Mouse (Mus musculus): ENCODE results near the gene Cck. TPM values are rescaled to one million over a fixed set of nuclear protein-coding genes. Genes with fewer than 3 reads are reported as not detected.

Gene Cck
- total RNA-seq (2021): not detected

- peak; percentile 27 to 28 for DNase-seq
- intact Hi-C loops (cut with DNase I): loop anchor here (5.0 kb wide), 1 partner anchor 57 kb away; no protein-coding TSS in a partner anchor
These were observed at the start of gene Cck for GRCm38 (mm10) chr9:121495529-121495928. Gene Cck, minus strand, starts transcription at chr9:121495694.

GRCm38 (mm10) chr9:121541530-121541929, 46.0 kb upstream of the Cck start:
- no peak for DNase-seq
- intact Hi-C loops (cut with DNase I): no loop called here

- DNase-seq: no peak
- intact Hi-C loops (cut with DNase I): no loop called here
These were observed 37.1 kb upstream of the Cck start for GRCm38 (mm10) chr9:121532626-121533025.

- intact Hi-C loops (cut with DNase I): no loop called here
These were observed 33.3 kb upstream of the Cck start for GRCm38 (mm10) chr9:121528605-121529357.

GRCm38 (mm10) chr9:121526171-121526570, 30.7 kb upstream of the Cck start:
- no peak for DNase-seq
- intact Hi-C loops (cut with DNase I): no loop called here

More at GRCm38 (mm10) chr9:121528605-121529357, 33.3 kb upstream of the Cck start:
- no peak for DNase-seq

- intact Hi-C loops (cut with DNase I): no loop called here
- no peak for DNase-seq
These were observed 24.6 kb upstream of the Cck start for GRCm38 (mm10) chr9:121520047-121520446.

- intact Hi-C loops (cut with DNase I): no loop called here
- DNase-seq: no peak
These were observed 19.0 kb upstream of the Cck start for GRCm38 (mm10) chr9:121514462-121514861.

- intact Hi-C loops (cut with DNase I): no loop called here
- no peak for DNase-seq
These were observed 16.4 kb upstream of the Cck start for GRCm38 (mm10) chr9:121511911-121512310.

GRCm38 (mm10) chr9:121506478-121507180, 11.1 kb upstream of the Cck start:
- no peak for DNase-seq
- intact Hi-C loops (cut with DNase I): no loop called here

GRCm38 (mm10) chr9:121505346-121505745, 9.9 kb upstream of the Cck start:
- intact Hi-C loops (cut with DNase I): no loop called here
- no peak for DNase-seq

GRCm38 (mm10) chr9:121496102-121496501, 608 bp upstream of the Cck start:
- DNase-seq: no peak
- intact Hi-C loops (cut with DNase I): loop anchor here (5.0 kb wide), 1 partner anchor 56 kb away; no protein-coding TSS in a partner anchor

GRCm38 (mm10) chr9:121494006-121494767, 1.3 kb downstream of the Cck start:
- intact Hi-C loops (cut with DNase I): no loop called here
- no peak for DNase-seq

GRCm38 (mm10) chr9:121491592-121492240, 3.8 kb downstream of the Cck start:
- intact Hi-C loops (cut with DNase I): no loop called here
- DNase-seq: no peak

GRCm38 (mm10) chr9:121487216-121487615, 8.3 kb downstream of the Cck start:
- no peak for DNase-seq
- intact Hi-C loops (cut with DNase I): no loop called here

- intact Hi-C loops (cut with DNase I): loop anchor here (1.0 kb wide), 1 partner anchor 126 kb away; no protein-coding TSS in a partner anchor
- DNase-seq: peak; percentile 61
These were observed 16.0 kb downstream of the Cck start for GRCm38 (mm10) chr9:121479453-121479852.

- intact Hi-C loops (cut with DNase I): loop anchor here (2.0 kb wide), 2 partner anchors 201 to 229 kb away; no protein-coding TSS in a partner anchor
- peak; percentile 73 to 81 for DNase-seq
These were observed 18.1 kb downstream of the Cck start for GRCm38 (mm10) chr9:121477305-121477911.

GRCm38 (mm10) chr9:121475488-121476452, 19.7 kb downstream of the Cck start:
- DNase-seq: no peak

GRCm38 (mm10) chr9:121474771-121475170, 20.7 kb downstream of the Cck start:
- intact Hi-C loops (cut with DNase I): no loop called here
- no peak for DNase-seq

More at GRCm38 (mm10) chr9:121475488-121476452, 19.7 kb downstream of the Cck start:
- intact Hi-C loops (cut with DNase I): loop anchor here (2.0 kb wide), 2 partner anchors 203 to 227 kb away; no protein-coding TSS in a partner anchor

- intact Hi-C loops (cut with DNase I): no loop called here
- DNase-seq: no peak
These were observed 25.8 kb downstream of the Cck start for GRCm38 (mm10) chr9:121469711-121470110.

Data from heart, postnatal 36 days (tissue).